Mouse (Mus musculus) liver, embryonic 13.5 days (tissue): Measurements from ENCODE around the gene Cited1. TPM values are rescaled to one million over a fixed set of nuclear protein-coding genes. Genes with fewer than 3 reads are reported as not detected.
"Not testable (repeated sequence)": the region's sequence is repeated elsewhere in the genome, so short reads cannot be mapped to it uniquely, and the experiment has no call there.

Source experiments
- ATAC-seq: fragments of 200-750 bp; cut with Nextera tagmentation; 2 replicates; pipeline ENCODE4 v1.8.0; 2017; ENCODE audit warnings: low read depth, mild to moderate bottlenecking, moderate number of reproducible peaks, moderate library complexity
- DNase-seq: peaks from one replicate; pipeline ENCODE4 v3.0.0; 2022
- H3K27ac ChIP-seq: fragments of 300-500 bp; sonication (generic); 2 replicates; pipeline ENCODE4 v1.5.1; 2015; ENCODE audit warnings: moderate library complexity, mild to moderate bottlenecking, inconsistent platforms
- H3K27me3 ChIP-seq: fragments of 300-500 bp; sonication (generic); 2 replicates; pipeline ENCODE4 v1.6.1; 2015; ENCODE audit warnings: mild to moderate bottlenecking, inconsistent platforms
- H3K36me3 ChIP-seq: fragments of 300-500 bp; sonication (generic); 2 replicates; pipeline ENCODE4 v1.6.1; 2015; ENCODE audit warnings: mild to moderate bottlenecking, inconsistent platforms
- H3K4me1 ChIP-seq: fragments of 300-500 bp; sonication (generic); replicated peaks from 2 replicates; pipeline ENCODE4 v1.6.1; 2015; ENCODE audit warnings: inconsistent platforms
- H3K4me2 ChIP-seq: fragments of 300-500 bp; sonication (generic); 2 replicates; pipeline ENCODE4 v1.6.1; 2015; ENCODE audit warnings: inconsistent platforms, mild to moderate bottlenecking, moderate library complexity
- H3K4me3 ChIP-seq: fragments of 300-500 bp; sonication (generic); replicated peaks from 2 replicates; pipeline ENCODE4 v1.5.1; 2015; ENCODE audit warnings: mild to moderate bottlenecking, inconsistent platforms
- H3K9ac ChIP-seq: fragments of 300-500 bp; sonication (generic); 2 replicates; pipeline ENCODE4 v1.6.1; 2015; ENCODE audit warnings: mild to moderate bottlenecking, inconsistent platforms
- H3K9me3 ChIP-seq: fragments of 300-500 bp; sonication (generic); replicated peaks from 2 replicates; pipeline ENCODE4 v1.6.1; 2016; ENCODE audit warnings: inconsistent platforms
- WGBS: fragments of 180-500 bp; shearing (Covaris S2); methylation state at CpG from one replicate; pipeline ENCODE4 v1.1.7; 2015; ENCODE audit not compliant: insufficient replicate concordance; 5-methylcytosine and 5-hydroxymethylcytosine counted together
- microRNA-seq: library from miRNA; unstranded; fragments of <30 nt; microRNA quantifications from one replicate; pipeline ENCODE4, GENCODE M21; 2016
- polyA plus RNA-seq: library from polyadenylated mRNA; unstranded; fragments of >200 nt; fragmentation: Nextera tagmentation; extraction: Ambion mirVana; gene quantifications from 2 replicates; pipeline ENCODE4 v1.2.1, GENCODE M21; 2015

The Cited1 gene
- polyA plus RNA-seq, 1 experiment from 2014 or later: 71.0 TPM

DNA sequence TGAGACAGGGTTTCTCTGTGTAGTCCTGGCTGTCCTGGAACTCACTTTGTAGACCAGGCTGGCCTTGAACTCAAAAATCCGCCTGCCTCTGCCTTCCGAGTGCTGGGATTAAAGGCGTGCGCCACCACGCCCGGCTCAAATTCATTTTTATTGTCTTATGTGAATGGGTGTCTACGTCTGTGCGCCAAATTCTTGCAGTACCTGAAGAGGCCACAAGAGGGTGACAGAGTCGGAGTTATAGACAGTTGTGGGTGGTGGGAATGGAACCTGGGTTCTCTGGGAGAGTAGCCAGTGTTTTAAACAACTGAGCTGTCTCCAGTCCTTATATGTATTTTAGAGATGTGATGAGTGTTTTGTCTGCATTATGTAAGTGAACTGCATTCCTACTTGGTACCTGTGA is 36.6 kb downstream of the Cited1 start:
- not testable (repeated sequence) for H3K9ac ChIP-seq, H3K4me1 ChIP-seq, H3K4me3 ChIP-seq, ATAC-seq, H3K27ac ChIP-seq, H3K27me3 ChIP-seq, H3K36me3 ChIP-seq, H3K4me2 ChIP-seq, H3K9me3 ChIP-seq
- DNase-seq: peak; percentile 23
- 21% methylated on average over 9 of the region's 9 CpGs for WGBS

Small RNA genes lying within 50 kb of the gene (microRNA-seq; reads per million reads assigned to microRNA genes)
- not detected for gene Gm26318

Other genes starting within 250 kb of the Cited1 start
- gene Rtl5, start 180.9 kb downstream of the Cited1 start, polyA plus RNA-seq: 0.15 and 0.25 TPM in 2 replicates
- gene Pin4, start 132.7 kb downstream of the Cited1 start, polyA plus RNA-seq: 51.4 and 58.1 TPM in 2 replicates
- 11.9 and 16.2 TPM in 2 replicates for gene Ercc6l, start 95.1 kb downstream of the Cited1 start, polyA plus RNA-seq
- gene Rps4x, start 62.8 kb downstream of the Cited1 start, polyA plus RNA-seq: 623 and 645 TPM in 2 replicates